Mouse (Mus musculus) midbrain, embryonic 10.5 days (tissue): ENCODE measurements around the gene Klc3. TPM values are rescaled to one million over a fixed set of nuclear protein-coding genes. Genes with fewer than 3 reads are reported as not detected.

Source experiments
- DNase-seq: peaks from one replicate; pipeline ENCODE4 v3.0.0-alpha.2; 2017; ENCODE audit warnings: low spot score
- H3K27ac ChIP-seq: fragments of 300-500 bp; sonication (generic); replicated peaks from 2 replicates; pipeline ENCODE4 v1.5.1; 2016; ENCODE audit warnings: mild to moderate bottlenecking
- H3K27me3 ChIP-seq: fragments of 300-500 bp; sonication (generic); 2 replicates; pipeline ENCODE4 v1.6.1; 2016; ENCODE audit warnings: low read depth, mild to moderate bottlenecking; ENCODE audit not compliant: poor library complexity, severe bottlenecking
- H3K36me3 ChIP-seq: fragments of 300-500 bp; sonication (generic); 2 replicates; pipeline ENCODE4 v1.6.1; 2016; ENCODE audit warnings: mild to moderate bottlenecking, moderate library complexity
- H3K4me1 ChIP-seq: fragments of 300-500 bp; sonication (generic); 2 replicates; pipeline ENCODE4 v1.6.1; 2016
- H3K4me3 ChIP-seq: fragments of 300-500 bp; sonication (generic); 2 replicates; pipeline ENCODE4 v1.5.1; 2016; ENCODE audit warnings: mild to moderate bottlenecking, moderate library complexity
- H3K9me3 ChIP-seq: fragments of 300-500 bp; sonication (generic); replicated peaks from 2 replicates; pipeline ENCODE4 v1.6.1; 2016; ENCODE audit warnings: mild to moderate bottlenecking
- WGBS: fragments of 180-500 bp; shearing (Covaris S2); methylation state at CpG from one replicate; pipeline ENCODE4 v1.1.7; 2016; 5-methylcytosine and 5-hydroxymethylcytosine counted together
- polyA plus RNA-seq: library from polyadenylated mRNA; unstranded; fragments of >200 nt; fragmentation: Nextera tagmentation; extraction: Ambion mirVana; gene quantifications from 2 replicates; pipeline ENCODE4 v1.2.1, GENCODE M21; 2016

Gene Klc3
- polyA plus RNA-seq, 1 experiment from 2014 or later = 2.3 TPM

- 90% methylated on average over 9 of the region's 9 CpGs for WGBS
- peaks cover 27% of the 10 kb centered on the region for H3K4me1 ChIP-seq
- no peak overlapping the region for H3K27ac ChIP-seq
- DNase-seq = no peak
- H3K36me3 ChIP-seq = no peaks in the 10 kb centered on the region
- peaks cover 90% of the 10 kb centered on the region for H3K27me3 ChIP-seq
- peaks cover 12% of the 10 kb centered on the region for H3K9me3 ChIP-seq
- H3K4me3 ChIP-seq = no peak overlapping the region
Observed at GRCm38 (mm10) chr7:19402535-19403112, 1.3 kb downstream of the Klc3 start.

- H3K36me3 ChIP-seq = peaks cover under 1% of the 10 kb centered on the region; the same call in 1 of the 2 replicates
- no peak for DNase-seq
- H3K27me3 ChIP-seq = peaks cover 80% of the 10 kb centered on the region
- no peak overlapping the region for H3K4me3 ChIP-seq
- peaks cover 12% of the 10 kb centered on the region for H3K9me3 ChIP-seq
- peaks cover 27% of the 10 kb centered on the region for H3K4me1 ChIP-seq
- 81% methylated on average over 4 of the region's 4 CpGs for WGBS
- H3K27ac ChIP-seq = no peak overlapping the region
Observed at GRCm38 (mm10) chr7:19400946-19401345, 3.0 kb downstream of the Klc3 start.

- 2% methylated on average over 27 of the region's 27 CpGs for WGBS
- Histone ChIP-seq H3K4me3 (peak overlapping the region; percentile 50), H3K36me3 (peaks cover 13% of the 10 kb centered on the region), H3K27me3 (peaks cover 67% of the 10 kb centered on the region), H3K4me1 (peaks cover 22% of the 10 kb centered on the region), H3K27ac (0 out of 2 replicates have a peak overlapping the region, but pooled peaks have one; percentile 3), H3K9me3 (peaks cover 12% of the 10 kb centered on the region)
- DNase-seq = peak; percentile 53
Observed at GRCm38 (mm10) chr7:19399496-19400280, 4.2 kb downstream of the Klc3 start.

GRCm38 (mm10) chr7:19394484-19394883 is 9.4 kb downstream of the Klc3 start:
- H3K4me3 ChIP-seq = no peak overlapping the region; the same call in 1 of the 2 replicates
- 93% methylated on average over 8 of the region's 8 CpGs for WGBS
- peaks cover 15% of the 10 kb centered on the region for H3K27me3 ChIP-seq
- H3K27ac ChIP-seq = no peak overlapping the region
- peaks cover 65% of the 10 kb centered on the region for H3K36me3 ChIP-seq
- peaks cover 5% of the 10 kb centered on the region for H3K4me1 ChIP-seq
- H3K9me3 ChIP-seq = no peaks in the 10 kb centered on the region
- no peak for DNase-seq

GRCm38 (mm10) chr7:19388699-19389413 is 15.0 kb downstream of the Klc3 start:
- Histone ChIP-seq H3K4me3 (peak overlapping the region; percentile 10; the same call in 1 of the 2 replicates), H3K27me3 (no peaks in the 10 kb centered on the region), H3K4me1 (peaks cover 19% of the 10 kb centered on the region), H3K36me3 (peaks cover 100% of the 10 kb centered on the region), H3K9me3 (no peaks in the 10 kb centered on the region), H3K27ac (peak overlapping the region; percentile 79)
- WGBS = 70% methylated on average over 10 of the region's 10 CpGs
- DNase-seq = no peak

GRCm38 (mm10) chr7:19383708-19384107 is 20.2 kb downstream of the Klc3 start:
- Histone ChIP-seq H3K36me3 (peaks cover 59% of the 10 kb centered on the region), H3K4me1 (peaks cover 28% of the 10 kb centered on the region), H3K27me3 (no peaks in the 10 kb centered on the region), H3K4me3 (peak overlapping the region; percentile 91), H3K27ac (no peak overlapping the region), H3K9me3 (no peaks in the 10 kb centered on the region)
- no peak for DNase-seq
- WGBS = 90% methylated on average over 9 of the region's 9 CpGs

GRCm38 (mm10) chr7:19382166-19382541 is 21.8 kb downstream of the Klc3 start:
- no peak for DNase-seq
- Histone ChIP-seq H3K36me3 (peaks cover 50% of the 10 kb centered on the region), H3K9me3 (no peaks in the 10 kb centered on the region), H3K27me3 (no peaks in the 10 kb centered on the region), H3K27ac (peak overlapping the region; percentile 83), H3K4me1 (peaks cover 19% of the 10 kb centered on the region), H3K4me3 (peak overlapping the region; percentile 91)
- under 1% methylated on average over 28 of the region's 37 CpGs for WGBS

- no peaks in the 10 kb centered on the region for H3K27me3 ChIP-seq
- H3K36me3 ChIP-seq = peaks cover 47% of the 10 kb centered on the region
- DNase-seq = peak; percentile 100
- H3K4me3 ChIP-seq = peak within 1 kb of the TSS; percentile 91
- H3K4me1 ChIP-seq = peaks cover 19% of the 10 kb centered on the region
- H3K27ac ChIP-seq = peak within 1 kb of the TSS; percentile 83
- no peaks in the 10 kb centered on the region for H3K9me3 ChIP-seq
- 7% methylated on average over 48 of the region's 48 CpGs for WGBS
Observed at GRCm38 (mm10) chr7:19381377-19382165, 22.3 kb downstream of the Klc3 start, which contains the start of gene Ercc2. Gene Ercc2 (plus strand): TSS chr7:19382010.

- Histone ChIP-seq H3K27ac (no peak overlapping the region), H3K4me1 (peaks cover 9% of the 10 kb centered on the region), H3K27me3 (no peaks in the 10 kb centered on the region), H3K4me3 (no peak overlapping the region), H3K9me3 (no peaks in the 10 kb centered on the region), H3K36me3 (peaks cover 39% of the 10 kb centered on the region)
- DNase-seq = no peak
- 63% methylated on average over 8 of the region's 8 CpGs for WGBS
Observed at GRCm38 (mm10) chr7:19378049-19378448, 25.9 kb downstream of the Klc3 start.

GRCm38 (mm10) chr7:19376019-19376418 is 27.9 kb downstream of the Klc3 start:
- Histone ChIP-seq H3K36me3 (peaks cover 51% of the 10 kb centered on the region), H3K9me3 (no peaks in the 10 kb centered on the region), H3K27ac (no peak overlapping the region), H3K4me3 (no peak overlapping the region), H3K4me1 (no peaks in the 10 kb centered on the region), H3K27me3 (no peaks in the 10 kb centered on the region)
- no peak for DNase-seq
- 88% methylated on average over 4 of the region's 4 CpGs for WGBS

GRCm38 (mm10) chr7:19375368-19375767 is 28.5 kb downstream of the Klc3 start:
- no peak overlapping the region for H3K27ac ChIP-seq
- H3K36me3 ChIP-seq = peaks cover 57% of the 10 kb centered on the region
- WGBS = 76% methylated on average over 18 of the region's 18 CpGs
- no peaks in the 10 kb centered on the region for H3K9me3 ChIP-seq
- no peak overlapping the region for H3K4me3 ChIP-seq
- DNase-seq = no peak
- H3K27me3 ChIP-seq = peaks cover 4% of the 10 kb centered on the region; the same call in 1 of the 2 replicates
- H3K4me1 ChIP-seq = 0 out of 2 replicates have a peak, but pooled peaks cover under 1% of the 10 kb centered on the region

GRCm38 (mm10) chr7:19373367-19373766 is 30.5 kb downstream of the Klc3 start:
- Histone ChIP-seq H3K27ac (no peak overlapping the region), H3K9me3 (no peaks in the 10 kb centered on the region), H3K4me3 (no peak overlapping the region), H3K36me3 (peaks cover 54% of the 10 kb centered on the region), H3K4me1 (peaks cover 14% of the 10 kb centered on the region), H3K27me3 (peaks cover 24% of the 10 kb centered on the region)
- 90% methylated on average over 2 of the region's 2 CpGs for WGBS
- DNase-seq = no peak
